Mouse (Mus musculus) small intestine, adult 2 months (tissue): Measurements from ENCODE around the gene Axin2. TPM values are rescaled to one million over a fixed set of nuclear protein-coding genes. Genes with fewer than 3 reads are reported as not detected.

Source experiments
- H3K27ac ChIP-seq: fragments of 200-500 bp; 2 replicates; pipeline ENCODE4 v1.5.1; 2012; ENCODE audit warnings: low read depth, low read length, control low read depth, inconsistent platforms; ENCODE audit not compliant: insufficient read depth
- H3K27me3 ChIP-seq: fragments of 200-500 bp; 2 replicates; pipeline ENCODE4 v1.6.1; 2012; ENCODE audit warnings: mild to moderate bottlenecking, moderate library complexity, low read length, inconsistent platforms; ENCODE audit not compliant: control insufficient read depth, insufficient read depth
- H3K36me3 ChIP-seq: fragments of 200-500 bp; 2 replicates; pipeline ENCODE4 v1.6.1; 2012; ENCODE audit warnings: mild to moderate bottlenecking, low read length, control low read depth, inconsistent platforms; ENCODE audit not compliant: control insufficient read depth, insufficient read depth
- H3K4me1 ChIP-seq: fragments of 200-500 bp; 2 replicates; pipeline ENCODE4 v1.6.1; 2012; ENCODE audit warnings: low read length, inconsistent platforms, mixed read lengths; ENCODE audit not compliant: control insufficient read depth, insufficient read depth, insufficient read length
- H3K4me3 ChIP-seq: fragments of 200-500 bp; 2 replicates; pipeline ENCODE4 v1.5.1; 2012; ENCODE audit warnings: low read depth, mild to moderate bottlenecking, control low read depth, inconsistent platforms, low read length, moderate library complexity
- CTCF ChIP-seq: fragments of 200-500 bp; IDR thresholded peaks from 2 replicates; pipeline ENCODE4 v1.5.1; 2012; ENCODE audit warnings: low read depth, mild to moderate bottlenecking, control low read depth, inconsistent platforms, low read length, moderate library complexity, mixed read lengths; ENCODE audit not compliant: insufficient replicate concordance, insufficient read length; ENCODE audit errors: extremely low read depth
- POLR2A ChIP-seq: fragments of 200-500 bp; IDR thresholded peaks from 2 replicates; pipeline ENCODE4 v1.6.1; 2012; ENCODE audit warnings: low read depth, mild to moderate bottlenecking, control low read depth, inconsistent platforms, low read length, moderate library complexity
- WGBS: fragments of 180-500 bp; shearing (Covaris S2); methylation state at CpG from one replicate; pipeline ENCODE4 v1.1.7; 2018; 5-methylcytosine and 5-hydroxymethylcytosine counted together
- polyA plus RNA-seq: library from polyadenylated mRNA; depleted of rRNA; stranded (reverse); fragments of >200 nt; gene quantifications from 2 replicates; pipeline ENCODE4 v1.2.3, GENCODE M21; 2012

Axin2 gene
- polyA plus RNA-seq, 1 experiment, result 48.5 TPM

GRCm38 (mm10) chr11:108925826-108926225 is 5.7 kb downstream of the Axin2 start:
- peaks cover 25% of the 10 kb centered on the region for H3K4me1 ChIP-seq
- no peaks in the 10 kb centered on the region for H3K27me3 ChIP-seq
- peak overlapping the region; percentile 53 for H3K4me3 ChIP-seq
- peaks cover 24% of the 10 kb centered on the region for H3K36me3 ChIP-seq
- TF ChIP-seq CTCF (no peak), POLR2A (no peak)
- H3K27ac ChIP-seq, result no peak overlapping the region
- WGBS, result 36% methylated on average over 9 of the region's 9 CpGs

- TF ChIP-seq POLR2A (no peak), CTCF (no peak)
- 20% methylated on average over 10 of the region's 10 CpGs for WGBS
- Histone ChIP-seq H3K36me3 (peaks cover 30% of the 10 kb centered on the region), H3K27me3 (no peaks in the 10 kb centered on the region), H3K4me1 (peaks cover 25% of the 10 kb centered on the region), H3K4me3 (peak overlapping the region; percentile 40), H3K27ac (no peak overlapping the region)
Measured at GRCm38 (mm10) chr11:108926345-108927092, 6.4 kb downstream of the Axin2 start.

- Histone ChIP-seq H3K36me3 (peaks cover 36% of the 10 kb centered on the region), H3K27me3 (no peaks in the 10 kb centered on the region), H3K4me1 (peaks cover 25% of the 10 kb centered on the region), H3K27ac (no peak overlapping the region), H3K4me3 (peak overlapping the region; percentile 40)
- WGBS, result 28% methylated on average over 13 of the region's 13 CpGs
- TF ChIP-seq POLR2A (no peak), CTCF (no peak)
Measured at GRCm38 (mm10) chr11:108927093-108927444, 6.9 kb downstream of the Axin2 start.

GRCm38 (mm10) chr11:108928096-108928495 is 7.9 kb downstream of the Axin2 start:
- Histone ChIP-seq H3K27me3 (no peaks in the 10 kb centered on the region), H3K4me1 (peaks cover 25% of the 10 kb centered on the region), H3K27ac (no peak overlapping the region), H3K36me3 (peaks cover 45% of the 10 kb centered on the region), H3K4me3 (0 out of 2 replicates have a peak overlapping the region, but pooled peaks have one; percentile 7)
- WGBS, result 27% methylated on average over 8 of the region's 8 CpGs
- TF ChIP-seq CTCF (no peak), POLR2A (no peak)

GRCm38 (mm10) chr11:108928752-108929151 is 8.6 kb downstream of the Axin2 start:
- TF ChIP-seq POLR2A (no peak), CTCF (no peak)
- WGBS, result 23% methylated on average over 7 of the region's 7 CpGs
- Histone ChIP-seq H3K36me3 (peaks cover 40% of the 10 kb centered on the region), H3K4me3 (0 out of 2 replicates have a peak overlapping the region, but pooled peaks have one; percentile 9), H3K4me1 (peaks cover 28% of the 10 kb centered on the region), H3K27ac (no peak overlapping the region), H3K27me3 (no peaks in the 10 kb centered on the region)

- no peak for TF ChIP-seq CTCF
- 44% methylated on average over 4 of the region's 4 CpGs for WGBS
- Histone ChIP-seq H3K27ac (no peak overlapping the region), H3K27me3 (no peaks in the 10 kb centered on the region), H3K4me3 (no peak overlapping the region), H3K4me1 (peaks cover 28% of the 10 kb centered on the region), H3K36me3 (peaks cover 39% of the 10 kb centered on the region)
Measured at GRCm38 (mm10) chr11:108929176-108929575, 9.0 kb downstream of the Axin2 start.

- peaks cover 44% of the 10 kb centered on the region for H3K36me3 ChIP-seq
- H3K27me3 ChIP-seq, result no peaks in the 10 kb centered on the region
- H3K4me1 ChIP-seq, result peaks cover 28% of the 10 kb centered on the region
- WGBS, result 36% methylated on average over 6 of the region's 6 CpGs
- no peak overlapping the region for H3K27ac ChIP-seq
- TF ChIP-seq CTCF, result no peak
- no peak for TF ChIP-seq POLR2A
- no peak overlapping the region for H3K4me3 ChIP-seq
Measured at GRCm38 (mm10) chr11:108929700-108930099, 9.6 kb downstream of the Axin2 start.
